Mouse (Mus musculus) lung, postnatal 14 days (tissue): ENCODE measurements around the gene Tlr2.
"Not testable (repeated sequence)": the region's sequence is repeated elsewhere in the genome, so short reads cannot be mapped to it uniquely, and the experiment has no call there.

ENCODE experiments used
- DNase-seq: peaks from one replicate; pipeline ENCODE4 v3.0.0; 2021

Tlr2 gene

DNA sequence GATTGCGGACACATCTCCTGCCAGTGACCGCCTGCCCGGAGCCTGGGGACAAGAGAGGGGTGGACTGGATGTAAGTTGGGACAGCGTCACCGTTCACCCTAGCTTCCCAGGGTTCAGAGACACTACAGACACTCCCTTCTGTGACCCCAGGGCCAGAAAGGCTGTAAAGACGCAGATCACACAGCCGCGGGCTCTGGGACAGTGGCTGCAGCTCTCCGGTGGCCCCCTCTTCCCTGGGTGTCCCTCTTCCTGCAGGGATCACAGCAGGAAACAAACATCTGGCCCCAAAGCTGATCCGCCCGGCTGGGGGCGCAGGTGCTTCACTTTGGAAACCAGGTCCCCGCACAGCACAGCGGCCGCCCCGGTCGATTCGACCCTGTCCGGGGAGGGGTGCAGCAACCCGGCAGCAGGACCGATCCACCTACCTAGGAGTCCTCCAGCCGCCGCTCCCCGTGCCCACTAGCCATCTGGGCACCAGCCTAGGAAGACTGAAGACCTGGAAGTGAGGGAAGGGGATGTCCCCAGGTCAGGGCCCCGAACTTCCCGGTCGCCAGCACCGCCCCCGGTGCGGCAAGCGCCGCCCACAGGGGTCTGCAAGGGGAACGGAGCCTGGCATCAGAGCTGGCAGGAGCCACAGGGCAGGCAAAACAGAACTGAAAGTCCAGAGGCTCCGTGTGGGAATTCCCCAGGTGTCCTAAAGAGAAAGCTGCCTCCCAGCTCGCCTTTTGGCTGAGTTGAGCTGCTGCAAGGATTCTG lies at the start of gene Tlr2:
Gene Tlr2 (minus strand): TSS at position 673 of the 756 bp plus-strand sequence.
- DNase-seq = peak; percentile 77

- DNase-seq = peak; percentile 16
Observed at GRCm38 (mm10) chr3:83885163-83885562, 43.6 kb upstream of the Tlr2 start.

DNA sequence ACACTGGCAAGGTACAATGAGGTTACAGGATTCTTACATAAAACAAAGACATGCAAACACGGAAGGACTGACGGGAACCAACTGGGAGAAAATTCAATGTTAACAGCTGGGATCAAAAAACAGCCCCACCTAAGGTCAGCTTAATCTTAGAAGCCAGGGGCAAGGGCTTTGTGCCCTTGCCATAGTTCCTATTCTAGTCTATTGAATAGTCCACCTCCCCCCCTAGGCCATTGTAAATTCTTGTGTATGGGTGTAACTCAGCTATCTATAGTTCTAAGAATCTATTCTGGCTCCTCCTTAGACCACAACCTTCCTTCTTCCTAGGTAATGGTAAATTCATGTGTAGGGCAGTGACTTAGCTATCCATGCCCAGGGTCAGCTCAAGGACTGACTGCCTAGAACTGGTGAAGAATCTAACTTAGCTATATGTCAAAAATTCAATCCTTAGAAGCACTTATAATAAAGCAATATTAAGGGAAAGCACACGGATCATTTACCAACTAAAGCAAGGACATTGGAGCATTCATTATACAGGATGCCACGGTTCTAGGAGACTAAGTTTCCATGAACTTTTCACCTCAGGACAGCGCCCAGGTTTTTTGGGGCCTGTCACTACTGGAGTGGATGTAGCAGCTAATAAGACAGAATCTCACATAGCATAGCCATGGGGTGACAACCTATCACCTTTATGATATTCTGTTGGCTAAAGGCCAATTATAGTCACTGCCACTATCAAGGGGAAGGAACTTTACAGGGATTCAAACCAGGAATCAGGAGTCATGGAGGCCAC lies 37.9 kb upstream of the Tlr2 start:
- not testable (repeated sequence) for DNase-seq

GRCm38 (mm10) chr3:83878801-83879200 lies 37.2 kb upstream of the Tlr2 start:
- no peak for DNase-seq

GRCm38 (mm10) chr3:83876299-83876698 lies 34.7 kb upstream of the Tlr2 start:
- DNase-seq = no peak

GRCm38 (mm10) chr3:83875078-83875477 lies 33.5 kb upstream of the Tlr2 start:
- not testable (repeated sequence) for DNase-seq

GRCm38 (mm10) chr3:83872853-83873252 lies 31.3 kb upstream of the Tlr2 start:
- DNase-seq = not testable (repeated sequence)

DNA sequence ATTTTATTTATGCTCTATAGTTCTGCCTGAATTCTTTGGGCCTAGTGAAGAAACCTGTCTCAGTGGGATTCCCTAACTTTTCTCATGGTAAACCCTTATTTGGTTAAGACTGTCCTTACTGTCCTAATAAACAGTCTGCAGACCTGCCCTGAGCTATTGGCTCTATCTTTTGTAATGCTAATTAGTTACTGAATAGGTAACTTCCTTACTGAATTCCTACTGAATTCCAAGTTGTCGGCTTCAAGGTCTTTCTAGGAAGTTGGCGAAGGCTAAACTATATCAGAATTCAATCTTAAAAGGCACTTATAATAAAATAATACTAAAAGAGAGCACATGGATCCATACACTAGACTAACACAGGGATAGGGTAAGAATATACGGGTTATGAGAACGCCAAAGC lies 30.4 kb upstream of the Tlr2 start:
- DNase-seq = not testable (repeated sequence)

DNA sequence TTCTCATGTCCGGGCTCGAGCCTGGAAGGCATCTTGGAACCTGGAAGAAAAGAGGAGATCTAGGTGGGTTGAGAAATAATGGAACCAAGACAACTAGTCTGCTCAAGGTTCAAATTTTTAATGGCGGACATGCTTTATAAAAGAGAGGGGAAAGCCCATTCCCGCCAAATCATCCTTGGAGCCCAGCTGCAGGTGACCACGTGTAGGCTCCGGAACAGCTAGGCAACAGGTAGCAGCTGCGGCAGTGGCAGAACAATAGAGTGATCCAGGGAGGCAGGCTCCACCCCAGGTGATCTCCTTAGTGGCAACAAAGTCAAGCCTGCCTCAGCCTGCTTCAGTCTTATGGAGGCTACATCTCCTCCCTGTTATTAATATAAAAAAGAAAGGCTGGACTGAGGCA lies 30.0 kb upstream of the Tlr2 start:
- DNase-seq = not testable (repeated sequence)

DNA sequence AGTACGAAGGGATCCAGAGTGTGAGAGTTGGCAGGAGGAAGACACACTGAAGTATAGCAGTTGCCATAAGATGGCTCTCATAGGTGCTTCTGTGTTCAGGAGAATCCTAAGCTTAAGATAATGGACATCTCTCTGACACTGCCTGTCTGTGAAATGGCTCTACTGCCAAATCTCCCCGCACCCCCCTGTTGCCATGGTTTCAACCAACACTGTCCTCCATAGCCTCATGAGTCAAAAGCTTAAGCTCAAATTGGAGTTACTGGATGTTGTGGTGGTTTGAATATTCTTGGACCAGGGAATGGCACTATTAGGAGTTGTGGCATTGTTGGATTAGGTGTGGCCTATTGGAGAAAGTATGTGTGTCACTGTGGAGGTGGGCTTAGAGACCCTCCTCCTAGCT lies 28.2 kb upstream of the Tlr2 start:
- no peak for DNase-seq

- not testable (repeated sequence) for DNase-seq
Observed at GRCm38 (mm10) chr3:83867026-83867425, 25.5 kb upstream of the Tlr2 start.

DNA sequence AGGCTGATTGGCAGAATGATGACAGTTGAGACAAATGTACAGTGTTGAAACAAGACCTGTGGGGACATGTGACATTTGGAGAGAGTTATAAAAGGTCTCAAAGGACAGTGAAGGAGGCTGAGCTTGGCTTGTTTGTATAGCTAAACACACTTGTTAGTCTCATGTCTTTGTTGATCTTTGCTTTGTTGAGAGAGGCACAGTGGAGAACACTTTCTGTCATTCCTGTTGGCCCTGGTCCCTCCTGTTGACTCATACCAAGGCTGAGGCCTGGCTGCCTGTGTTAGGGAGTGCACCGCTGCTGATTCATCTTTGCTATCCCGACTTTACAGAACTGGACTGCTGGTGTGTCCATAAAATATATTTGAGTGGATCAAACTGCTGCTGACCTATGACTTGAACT lies 23.6 kb upstream of the Tlr2 start:
- DNase-seq = peak; percentile 36

GRCm38 (mm10) chr3:83864064-83864548 lies 22.5 kb upstream of the Tlr2 start:
- no peak for DNase-seq

GRCm38 (mm10) chr3:83862956-83863355 lies 21.4 kb upstream of the Tlr2 start:
- DNase-seq = peak; percentile 68

GRCm38 (mm10) chr3:83859595-83859994 lies 18.0 kb upstream of the Tlr2 start:
- DNase-seq = no peak

GRCm38 (mm10) chr3:83859071-83859470 lies 17.5 kb upstream of the Tlr2 start:
- no peak for DNase-seq

- no peak for DNase-seq
Observed at GRCm38 (mm10) chr3:83857621-83858020, 16.1 kb upstream of the Tlr2 start.

DNA sequence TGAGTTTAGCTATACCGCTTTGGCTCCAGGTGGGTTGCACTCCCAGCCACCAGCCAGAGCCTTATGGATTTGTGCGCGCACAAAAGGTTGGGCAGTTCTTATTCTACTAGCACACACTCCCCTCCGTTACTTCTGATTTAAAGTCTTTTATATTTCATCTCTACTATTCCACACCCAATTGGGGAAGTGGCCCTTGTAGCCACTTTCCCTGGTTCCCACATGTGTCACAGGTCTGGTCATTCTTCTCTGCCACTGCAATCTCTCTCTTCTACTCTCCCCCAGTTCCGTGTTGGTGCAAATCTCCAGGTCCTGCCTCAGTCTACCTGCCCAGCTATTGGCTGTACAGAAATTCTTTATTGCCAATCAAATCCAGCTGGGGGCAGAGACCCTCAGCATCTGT lies 14.1 kb upstream of the Tlr2 start:
- DNase-seq = no peak

- DNase-seq = no peak
Observed at GRCm38 (mm10) chr3:83849341-83849740, 7.8 kb upstream of the Tlr2 start.

DNA sequence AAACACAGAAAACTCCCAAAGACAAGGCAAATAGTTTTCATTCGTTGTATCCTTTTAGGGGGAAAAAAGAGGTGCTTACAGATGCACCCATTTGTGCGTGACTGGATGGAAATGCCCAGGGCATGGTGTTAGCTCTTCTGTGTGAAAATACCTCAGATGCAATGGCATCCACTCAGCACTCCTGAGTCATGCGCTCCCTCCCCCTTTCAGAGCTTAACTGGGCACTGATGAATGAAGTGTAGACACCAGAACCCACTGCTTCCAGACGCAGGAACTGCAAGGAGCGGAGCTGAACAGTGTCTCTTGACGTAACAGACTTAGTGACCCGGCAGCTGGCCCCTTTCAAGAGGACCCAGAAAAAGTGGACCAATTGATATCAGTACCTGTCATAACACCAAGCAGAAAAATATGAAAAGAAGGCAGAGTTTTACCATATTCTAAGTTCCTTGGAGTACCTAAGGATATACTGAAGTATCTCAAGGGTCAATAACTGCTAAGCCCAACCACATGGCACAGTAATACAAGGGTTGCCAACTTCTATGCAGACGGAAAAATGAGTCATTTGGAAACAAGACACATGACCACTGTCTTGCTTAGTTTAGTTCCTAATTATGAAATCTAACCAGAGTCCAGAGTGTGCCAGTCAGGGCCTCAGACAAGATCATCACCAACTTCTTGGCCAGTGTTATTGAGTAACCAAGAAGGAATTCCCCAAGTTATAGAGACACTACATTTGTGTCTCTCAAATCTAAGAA lies 3.4 kb upstream of the Tlr2 start:
- DNase-seq = no peak

- DNase-seq = no peak
Observed at GRCm38 (mm10) chr3:83839477-83839876, 2.1 kb downstream of the Tlr2 start.

DNA sequence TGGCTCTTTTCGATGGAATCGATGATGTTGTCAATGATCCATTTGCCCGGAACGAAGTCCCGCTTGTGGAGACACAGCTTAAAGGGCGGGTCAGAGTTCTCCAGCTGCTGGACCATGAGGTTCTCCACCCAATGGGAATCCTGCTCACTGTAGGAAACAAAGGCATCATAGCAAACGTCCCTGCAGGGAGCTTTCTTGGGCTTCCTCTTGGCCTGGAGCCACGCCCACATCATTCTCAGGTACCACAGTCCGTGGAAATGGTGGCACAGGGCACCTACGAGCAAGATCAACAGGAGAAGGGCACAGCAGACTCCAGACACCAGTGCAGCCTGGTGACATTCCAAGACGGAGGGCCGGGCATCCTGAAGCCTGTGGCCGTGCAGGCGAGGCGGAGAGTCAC lies 4.9 kb downstream of the Tlr2 start:
- DNase-seq = no peak

GRCm38 (mm10) chr3:83828145-83828611 lies 13.4 kb downstream of the Tlr2 start:
- no peak for DNase-seq
